Mouse (Mus musculus) G1E-ER4 (cell line): Measurements from ENCODE around the gene Blmh. TPM values are rescaled to one million over a fixed set of nuclear protein-coding genes. Genes with fewer than 3 reads are reported as not detected.

Source experiments
- GATA1 ChIP-seq: IDR thresholded peaks from one replicate; pipeline ENCODE4 v1.8.0; 2012; ENCODE audit warnings: low read length, inconsistent platforms
- polyA plus RNA-seq: library from polyadenylated mRNA; stranded (reverse); fragments of >175 nt; gene quantifications from 2 replicates; pipeline ENCODE4 v1.2.3, GENCODE M21; 2012

Gene Blmh
- polyA plus RNA-seq, 1 experiment, result 23.7 TPM

DNA sequence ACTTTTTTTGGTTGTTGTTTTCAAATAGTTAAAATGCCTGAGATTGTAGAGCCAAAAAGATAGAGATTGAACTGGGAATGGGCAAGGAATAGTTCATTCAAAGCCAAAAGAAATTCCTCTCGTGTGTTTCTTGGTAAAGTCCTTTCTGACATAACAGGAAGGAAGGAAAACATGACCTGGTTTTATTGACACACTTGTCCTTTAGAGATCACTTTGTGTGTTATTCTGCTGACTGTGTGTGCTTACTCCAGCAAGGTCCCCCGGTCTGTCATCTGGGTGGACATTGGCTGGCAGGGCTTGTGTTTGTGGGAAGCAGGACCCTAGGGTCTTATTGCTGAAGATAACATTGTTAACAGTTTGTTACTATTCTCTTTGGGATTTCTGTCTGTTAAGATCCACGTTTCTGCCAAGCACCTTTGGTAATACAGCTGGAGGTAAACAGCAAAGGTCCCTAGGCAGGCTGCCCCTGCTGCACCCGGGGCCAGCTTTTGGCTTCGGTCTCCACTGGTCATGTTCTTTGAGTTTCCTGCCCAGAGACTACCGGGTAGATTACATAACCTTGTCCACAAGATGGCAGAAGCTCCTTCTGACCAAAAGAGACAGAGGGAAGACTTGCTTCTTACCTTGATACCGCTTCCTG lies 50.2 kb downstream of the Blmh start:
- TF ChIP-seq GATA1, result no peak

DNA sequence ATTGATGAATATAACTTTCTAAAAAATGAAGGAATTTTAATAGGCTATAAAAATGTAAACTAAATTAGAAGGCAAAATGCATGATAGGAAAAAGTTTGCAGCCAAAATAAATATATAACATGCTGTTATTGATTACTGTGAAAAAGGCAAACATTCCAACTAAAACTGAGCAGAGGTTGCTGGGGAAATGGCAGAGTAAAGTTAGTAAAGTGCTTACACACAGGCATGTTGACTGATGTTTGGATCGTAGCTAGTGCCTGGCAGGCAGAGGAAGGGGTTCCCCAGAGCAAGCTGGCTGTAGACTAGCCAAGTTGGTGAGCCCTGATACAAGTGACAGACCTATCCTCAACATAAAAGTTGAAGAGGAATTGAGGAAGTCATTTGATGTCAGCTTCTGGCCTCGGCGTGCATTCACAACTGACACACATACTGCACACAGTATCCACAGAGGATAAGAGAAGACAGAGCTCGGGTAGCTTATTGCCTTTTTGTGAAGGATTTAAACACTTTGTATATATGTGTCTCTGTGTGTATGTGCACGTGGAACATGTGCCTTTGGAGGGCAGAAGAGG lies 57.0 kb downstream of the Blmh start:
- TF ChIP-seq GATA1, result no peak

DNA sequence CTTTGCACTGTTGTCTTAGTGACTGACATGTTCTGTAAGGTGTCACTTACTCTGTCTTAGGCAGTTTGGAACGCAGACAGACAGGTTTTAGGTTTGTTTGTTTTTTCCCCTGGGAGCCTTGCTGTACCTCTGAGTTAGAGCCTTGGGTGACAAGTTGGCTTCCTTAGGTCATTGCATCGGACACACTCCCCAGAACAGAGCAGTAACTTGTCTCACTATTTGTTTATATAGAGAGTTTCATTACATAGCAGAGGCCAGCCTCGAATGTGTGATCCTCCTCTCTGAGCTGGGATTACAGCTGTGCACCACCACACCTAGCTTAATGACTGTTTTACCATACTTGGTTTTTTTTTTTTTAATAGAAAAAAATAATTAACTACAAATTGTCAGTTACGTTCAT lies 57.8 kb downstream of the Blmh start:
- no peak for TF ChIP-seq GATA1

DNA sequence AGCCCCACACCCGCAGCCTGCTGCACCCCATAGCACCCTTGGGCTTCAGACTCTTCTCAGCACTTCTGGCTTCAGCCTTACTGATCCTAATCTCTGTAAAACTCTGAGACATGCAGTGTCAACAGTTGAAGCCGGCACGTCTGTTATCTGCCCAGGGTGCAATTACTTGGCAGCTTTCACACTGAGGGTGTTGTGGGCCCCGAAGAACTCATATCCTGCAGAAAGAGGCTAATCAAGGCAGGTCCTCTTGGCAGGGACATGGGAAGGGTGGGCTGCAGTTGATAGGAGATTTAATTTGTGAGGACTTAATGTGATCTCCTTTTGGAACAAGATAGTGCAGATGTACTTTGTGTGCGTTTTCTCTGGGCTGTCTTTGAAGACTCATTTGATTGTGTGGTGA lies 59.0 kb downstream of the Blmh start:
- TF ChIP-seq GATA1, result peak; percentile 11

DNA sequence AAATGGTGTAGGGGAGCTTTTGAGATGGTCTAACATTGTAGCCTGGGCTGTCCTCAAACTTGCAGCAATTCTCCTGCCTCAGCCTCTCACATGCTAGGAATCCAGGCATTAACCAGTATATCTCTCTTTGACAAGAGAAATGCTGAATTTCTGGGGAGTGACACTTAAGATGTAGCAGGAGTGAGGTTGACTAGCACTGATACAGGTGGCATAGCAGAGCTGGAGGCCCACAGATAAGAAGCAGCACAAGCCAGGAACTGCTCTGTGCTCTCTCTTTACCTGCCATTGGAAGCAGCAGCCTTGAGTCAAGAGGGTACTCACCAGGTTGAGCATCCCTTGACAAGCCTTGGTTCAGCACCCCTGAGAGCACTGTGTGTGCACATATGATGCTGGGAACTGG lies 59.6 kb downstream of the Blmh start:
- no peak for TF ChIP-seq GATA1

DNA sequence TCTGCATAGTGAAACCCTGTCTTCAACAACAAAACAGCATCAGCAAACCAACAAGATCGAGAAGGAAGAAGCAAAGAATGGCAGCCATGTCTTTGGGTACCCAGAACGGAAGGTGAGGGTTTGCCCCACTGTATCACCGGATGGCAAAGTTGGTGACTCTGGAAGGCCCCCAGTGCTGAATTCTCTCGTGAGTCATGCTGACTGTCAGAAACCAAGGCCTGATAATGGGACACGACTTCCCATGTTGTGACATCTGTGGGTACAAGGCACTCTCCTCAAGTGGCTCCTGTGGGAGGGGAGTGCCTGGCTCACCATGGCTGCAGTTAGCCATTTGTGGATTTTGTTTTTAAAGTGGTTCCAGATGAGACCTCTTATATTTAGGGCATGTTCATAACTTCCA lies 66.2 kb downstream of the Blmh start:
- no peak for TF ChIP-seq GATA1

DNA sequence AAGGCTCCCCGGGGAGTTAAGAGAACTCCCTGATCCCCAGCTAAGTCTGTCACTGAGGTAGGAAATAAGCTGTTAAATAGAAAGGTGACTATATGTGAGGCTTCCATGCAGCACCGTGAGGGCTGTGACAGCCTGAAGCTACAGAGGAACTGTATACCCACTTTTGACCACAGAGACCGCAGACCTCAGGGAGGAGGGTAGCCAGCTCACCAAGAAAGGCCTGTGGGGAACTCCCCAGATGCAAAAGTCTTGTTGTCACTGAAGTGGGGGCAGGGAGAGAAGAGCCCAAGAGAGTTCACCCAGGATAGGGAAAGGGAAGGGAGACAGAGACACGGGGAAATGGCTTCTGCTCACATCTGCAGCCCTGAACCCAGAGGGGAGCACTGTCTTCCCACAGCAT lies 68.3 kb downstream of the Blmh start:
- TF ChIP-seq GATA1, result no peak

DNA sequence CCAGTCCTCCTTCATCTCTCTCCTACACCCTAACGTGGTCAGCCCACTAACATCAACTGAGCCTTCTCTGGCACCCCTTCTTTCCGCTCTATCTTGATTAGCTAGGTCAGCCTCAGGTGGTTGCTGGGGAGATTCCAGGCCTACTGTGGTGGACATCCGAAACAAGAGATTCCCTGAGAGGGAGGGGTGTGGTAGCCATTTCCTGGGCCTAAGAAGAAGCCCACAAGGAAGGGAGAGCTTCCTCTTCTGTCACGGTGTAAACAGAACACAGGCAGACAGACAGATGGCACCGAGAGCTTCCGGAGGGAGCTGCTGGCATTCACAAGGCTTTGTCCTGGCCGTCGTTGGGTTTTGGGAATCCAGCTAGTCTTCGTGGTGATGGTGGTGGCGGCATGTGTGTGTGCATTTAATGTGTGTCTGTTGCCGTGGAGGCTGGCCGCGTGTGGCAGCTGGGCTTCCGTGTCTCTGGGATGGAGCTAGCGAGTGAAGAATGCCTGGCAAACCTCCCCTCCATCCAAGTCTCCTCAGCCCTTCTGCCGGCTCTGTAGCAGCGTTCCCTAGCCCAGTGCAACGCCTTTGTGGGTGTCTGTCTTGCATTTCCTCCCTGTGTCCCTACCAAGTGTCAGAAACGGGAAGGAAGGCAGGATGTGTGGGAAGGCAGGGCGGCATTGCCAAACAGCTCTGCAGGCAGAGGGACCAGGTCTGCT lies 71.5 kb downstream of the Blmh start:
- no peak for TF ChIP-seq GATA1

DNA sequence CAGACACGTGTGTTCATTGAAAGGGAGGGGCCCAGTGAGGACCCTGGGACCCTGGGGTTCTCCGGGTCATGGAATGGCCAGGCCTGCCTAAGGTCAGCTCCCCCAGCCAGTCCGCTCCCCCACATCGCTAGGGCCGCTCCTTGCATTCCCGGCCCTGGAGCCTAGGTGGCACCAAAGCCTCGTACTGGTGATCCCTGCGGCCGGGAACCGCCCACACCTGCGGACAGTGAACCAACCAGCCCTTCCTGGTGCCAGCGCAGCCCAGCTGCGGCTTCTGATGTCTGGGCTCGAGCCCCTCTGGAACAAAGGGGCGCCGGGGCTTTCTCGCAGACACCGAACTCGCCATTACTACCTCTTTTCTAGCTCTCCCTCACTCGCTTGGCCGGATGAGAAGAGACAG lies 72.7 kb downstream of the Blmh start:
- TF ChIP-seq GATA1, result no peak

DNA sequence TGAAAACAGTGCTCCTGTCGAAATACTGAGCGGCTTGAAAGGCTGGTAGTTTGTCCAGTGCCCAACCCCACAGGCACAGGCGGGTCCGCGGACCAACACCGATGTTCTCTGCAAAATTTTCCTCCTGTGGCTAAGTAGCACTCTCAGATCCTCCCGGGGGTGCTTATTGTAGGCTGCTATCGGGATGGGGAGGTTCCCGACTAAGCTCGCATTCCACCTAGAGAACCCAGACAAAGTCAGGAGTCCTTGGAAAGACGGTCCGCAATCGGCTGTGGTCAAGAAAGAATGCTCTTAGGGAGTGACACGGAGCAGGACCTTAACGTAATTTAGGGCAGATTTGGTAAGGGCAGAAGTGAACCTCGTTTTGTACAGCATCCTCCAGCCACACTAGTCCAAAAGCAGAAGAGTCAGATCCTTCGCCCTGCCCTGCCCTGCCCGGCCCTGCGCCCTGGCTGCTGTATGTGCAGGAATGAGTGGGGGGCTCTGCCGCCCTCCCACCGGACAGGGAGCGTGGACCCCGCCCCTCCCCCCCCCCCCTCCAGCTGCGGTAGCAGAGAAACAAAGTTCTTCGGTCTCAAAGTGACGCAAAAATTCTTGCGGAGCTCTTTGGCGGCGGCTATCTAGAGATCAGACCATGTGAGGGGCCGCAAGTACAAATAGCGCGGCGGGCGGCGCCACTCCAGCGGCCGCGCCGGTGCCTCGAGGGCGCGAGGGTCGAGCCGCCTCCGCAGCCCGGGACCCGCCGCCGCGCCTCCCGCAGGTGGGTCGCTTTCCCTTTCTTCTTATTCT lies 73.5 kb downstream of the Blmh start, which contains the start of gene Slc6a4:
TSS of gene Slc6a4 (plus strand) at position 688 of the 789 bp plus-strand sequence.
- TF ChIP-seq GATA1, result no peak

DNA sequence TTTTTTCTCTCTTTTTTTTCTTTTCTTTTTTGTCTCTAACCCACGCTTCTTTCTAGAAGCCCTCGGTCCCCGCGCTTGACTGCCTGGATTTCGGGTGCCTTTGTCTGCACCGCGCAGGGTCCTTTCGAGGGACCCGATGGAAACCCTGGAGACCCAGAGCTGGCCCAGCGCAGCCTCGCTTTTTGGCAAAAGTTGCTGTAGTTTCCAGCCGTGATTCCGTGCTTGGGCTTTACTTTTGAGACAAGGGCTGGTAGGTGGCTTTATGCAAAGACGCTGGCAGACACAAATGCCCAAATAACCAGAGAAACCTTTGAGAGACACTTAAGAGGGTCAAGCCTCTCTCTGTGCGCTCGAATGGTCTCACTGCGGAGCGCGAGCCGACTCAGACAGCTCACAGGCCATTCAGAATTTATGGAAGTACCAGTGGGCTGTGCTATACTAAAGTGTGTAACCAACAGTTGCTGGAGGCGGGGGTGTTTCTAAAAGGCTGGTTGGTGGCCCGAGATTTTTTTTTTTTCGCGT lies 74.2 kb downstream of the Blmh start:
- no peak for TF ChIP-seq GATA1

DNA sequence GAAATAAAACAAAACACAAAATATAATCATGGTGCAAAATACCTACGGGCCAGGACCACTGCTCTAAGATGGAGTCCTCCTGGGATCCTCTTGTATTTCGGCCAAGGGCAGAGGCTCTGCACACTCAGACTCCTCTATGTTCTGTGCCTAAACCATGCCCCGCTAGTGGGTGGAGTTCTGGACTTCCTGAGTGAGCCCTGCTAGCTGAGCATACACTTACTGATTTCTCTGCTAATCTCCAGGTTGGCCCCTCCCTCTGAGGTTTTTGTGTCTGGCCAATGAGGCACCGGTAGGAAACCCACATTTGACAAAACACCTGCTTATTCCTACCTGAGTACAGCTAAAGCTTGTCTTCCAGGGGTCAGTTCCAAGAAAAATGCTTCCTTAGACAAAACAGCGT lies 76.1 kb downstream of the Blmh start:
- no peak for TF ChIP-seq GATA1

DNA sequence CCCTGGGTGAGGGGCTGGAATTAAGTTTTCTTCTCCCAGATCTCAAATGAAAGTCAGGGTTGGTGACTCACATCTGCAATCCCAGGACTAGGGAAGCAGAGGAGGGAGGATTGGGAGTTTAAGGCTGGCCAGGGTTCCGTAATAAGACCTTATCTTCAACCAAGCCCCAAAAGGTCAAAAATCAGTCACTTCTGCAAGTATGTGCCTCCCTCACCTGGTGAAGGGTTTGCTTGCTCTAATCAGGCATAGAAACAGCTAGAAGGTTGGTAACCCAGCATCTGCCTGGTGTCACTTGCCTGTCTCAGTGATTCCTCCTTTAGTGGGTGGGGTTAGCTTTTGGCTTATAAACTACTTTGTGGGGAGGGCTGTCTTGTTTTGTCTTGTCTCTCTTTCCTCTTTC lies 77.8 kb downstream of the Blmh start:
- no peak for TF ChIP-seq GATA1

DNA sequence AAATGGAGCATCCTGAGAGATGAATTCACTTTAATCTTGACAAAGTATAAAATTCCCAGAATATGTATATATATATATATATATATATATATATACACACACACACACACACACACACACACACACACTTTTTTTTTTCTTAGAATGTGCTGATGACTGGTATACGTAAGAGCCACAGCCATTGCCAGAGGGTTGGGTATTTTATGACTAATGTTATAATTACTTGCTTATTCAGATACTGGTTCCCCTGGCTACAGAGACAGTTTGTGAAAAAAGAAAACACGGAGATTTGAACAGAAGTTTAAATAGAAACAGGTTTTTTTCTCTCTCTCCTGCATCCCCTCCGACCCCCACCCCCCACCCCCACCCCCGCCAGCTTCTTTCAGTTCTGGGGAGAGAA lies 81.3 kb downstream of the Blmh start:
- no peak for TF ChIP-seq GATA1

DNA sequence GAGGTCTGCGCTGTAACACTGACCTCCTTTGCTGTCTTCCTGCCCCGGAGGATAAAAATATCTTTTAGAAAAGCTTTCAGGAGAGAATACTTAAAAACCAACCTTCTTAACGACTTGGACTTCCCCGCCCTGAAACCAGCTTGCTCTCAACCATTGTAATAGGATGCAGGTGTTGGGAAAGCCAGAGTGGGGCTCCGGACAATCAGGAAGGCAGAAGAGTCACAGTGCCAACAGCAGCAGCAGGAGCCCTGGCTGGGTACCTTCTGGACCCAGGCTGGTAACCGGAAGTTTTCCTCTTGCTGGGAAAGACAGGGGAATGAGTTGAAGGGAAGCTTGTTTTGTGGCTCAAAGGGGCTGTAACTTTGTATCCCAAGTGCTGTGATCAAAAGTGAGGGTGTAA lies 82.0 kb downstream of the Blmh start:
- no peak for TF ChIP-seq GATA1
